Mouse (Mus musculus): ENCODE measurements at regions not wholly inside any gene's neighbourhood (a gene's known extent, or its start where the extent isn't known, plus 50 kb on each side); places are given as distances from the start of the nearest gene placed in this dataset.

DNA sequence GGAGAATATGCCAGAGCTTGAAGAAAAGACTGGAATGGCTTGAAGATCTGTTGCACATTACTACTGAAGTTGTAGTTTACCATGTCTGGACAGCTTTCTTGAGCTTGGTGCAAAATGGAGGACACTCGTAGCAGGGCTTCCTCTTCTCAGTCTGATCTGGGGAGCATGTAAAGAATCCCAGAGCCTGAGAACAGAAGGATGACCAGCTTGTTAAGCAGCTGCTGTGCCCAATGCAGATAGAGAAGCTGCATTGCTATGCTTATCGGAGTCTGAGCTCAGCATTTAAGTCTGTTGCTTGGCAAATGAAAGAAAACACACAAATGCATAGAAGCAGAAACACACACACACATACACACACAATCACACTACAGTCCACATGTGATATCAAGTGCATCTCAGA, 76.9 kb upstream of the Tnc start:
- Histone ChIP-seq H3K27ac (replicated peaks) (no peak overlapping the region), H3K4me2 (replicated peaks; ENCODE audit: low read depth) (no peak overlapping the region), H3K9ac (ENCODE audit: low read length) (no peak overlapping the region), H3K9me3 (ENCODE audit: control insufficient read depth, low read length) (no peaks in the 10 kb centered on the region), H3K4me1 (replicated peaks; ENCODE audit: control insufficient read depth, insufficient read depth) (no peaks in the 10 kb centered on the region), H3K4me3 (ENCODE audit: low read depth, low read length) (no peak overlapping the region), H3K27me3 (ENCODE audit: control insufficient read depth, insufficient read depth, low read length) (no peaks in the 10 kb centered on the region), H3K36me3 (ENCODE audit: control insufficient read depth, insufficient read depth, low read length) (no peaks in the 10 kb centered on the region)
- DNase-seq (ENCODE audit: low spot score) (no peak), ATAC-seq (ENCODE audit: low FRiP score, low TSS enrichment) (no peak)
- 83% methylated on average over 2 of the region's 2 CpGs for WGBS
- TF ChIP-seq CTCF (IDR thresholded peaks at IDR 0.05; ENCODE audit: low read depth) (no peak), EP300 (optimal IDR thresholded peaks at IDR 0.05) (no peak)

DNA sequence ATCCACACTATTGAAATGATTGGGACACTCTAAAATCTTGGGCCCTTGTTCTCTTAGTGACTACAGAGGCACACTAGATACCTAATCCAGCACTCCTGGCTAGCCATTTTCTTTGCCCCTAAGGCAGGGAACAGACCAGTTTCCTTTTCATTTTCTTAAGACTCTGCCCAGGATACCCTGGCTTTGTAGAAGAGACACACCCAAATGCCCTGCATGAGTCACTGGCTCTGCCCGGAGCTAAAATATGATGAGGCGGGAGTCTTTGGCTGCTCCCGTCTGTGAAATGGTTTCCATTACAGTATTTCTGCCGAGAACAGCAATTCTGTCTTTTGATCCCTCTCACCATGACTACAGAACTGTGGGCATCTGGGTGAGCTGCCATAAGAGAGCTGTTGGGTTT, 51.4 kb upstream of the Tnc start:
- H3K27ac ChIP-seq (replicated peaks): no peak overlapping the region
- no peaks in the 10 kb centered on the region for H3K27me3 ChIP-seq (ENCODE audit: control insufficient read depth, insufficient read depth, low read length)
- no peak overlapping the region for H3K4me3 ChIP-seq (ENCODE audit: low read depth, low read length)
- TF ChIP-seq EP300 (optimal IDR thresholded peaks at IDR 0.05) (no peak), CTCF (IDR thresholded peaks at IDR 0.05; ENCODE audit: low read depth) (no peak)
- H3K4me2 ChIP-seq (replicated peaks; ENCODE audit: low read depth): no peak overlapping the region
- no peaks in the 10 kb centered on the region for H3K36me3 ChIP-seq (ENCODE audit: control insufficient read depth, insufficient read depth, low read length)
- no peak overlapping the region for H3K9ac ChIP-seq (ENCODE audit: low read length)
- no peaks in the 10 kb centered on the region for H3K4me1 ChIP-seq (replicated peaks; ENCODE audit: control insufficient read depth, insufficient read depth)
- DNase-seq (ENCODE audit: low spot score) (no peak), ATAC-seq (ENCODE audit: low FRiP score, low TSS enrichment) (no peak)
- WGBS: 61% methylated on average over 4 of the region's 4 CpGs
- H3K9me3 ChIP-seq (ENCODE audit: control insufficient read depth, low read length): no peaks in the 10 kb centered on the region
